Mouse (Mus musculus): ENCODE results near the gene Kirrel3.

GRCm38 (mm10) chr9:34489760-34490159 is 4.1 kb downstream of the Kirrel3 start:
- TF ChIP-seq GATA1 (IDR thresholded peaks at IDR 0.05; ENCODE audit: borderline replicate concordance, low read length), result no peak
- no peak for TF ChIP-seq FLI1 (IDR thresholded peaks at IDR 0.05; ENCODE audit: low read length)

Measured in megakaryocyte, embryonic 14.5 days (primary cell).